Mouse (Mus musculus): Measurements from ENCODE around the gene Slc16a12.
A peak's percentile ranks its signal among the peaks of the same experiment; 100 is the strongest.

Gene Slc16a12

DNA sequence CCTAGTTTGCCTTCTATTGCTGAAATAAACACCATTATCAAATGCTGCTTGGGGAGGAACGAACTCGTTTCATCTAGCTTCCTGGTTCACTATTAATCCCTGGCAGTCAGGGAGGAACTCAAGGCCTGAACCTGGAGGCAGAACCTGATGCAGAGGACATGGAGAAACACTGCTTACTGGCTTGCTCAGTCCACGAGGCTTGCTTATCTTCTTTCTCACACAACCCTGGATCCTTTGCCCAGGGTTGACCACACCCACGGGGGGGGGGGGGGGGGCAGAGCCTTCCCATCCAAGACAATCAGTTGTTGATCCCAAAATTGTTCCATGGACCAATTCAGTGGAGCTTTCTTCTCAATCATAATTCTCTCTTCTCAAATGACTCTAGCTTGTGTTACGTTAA lies 84.3 kb downstream of the Slc16a12 start:
- no peak for DNase-seq

DNA sequence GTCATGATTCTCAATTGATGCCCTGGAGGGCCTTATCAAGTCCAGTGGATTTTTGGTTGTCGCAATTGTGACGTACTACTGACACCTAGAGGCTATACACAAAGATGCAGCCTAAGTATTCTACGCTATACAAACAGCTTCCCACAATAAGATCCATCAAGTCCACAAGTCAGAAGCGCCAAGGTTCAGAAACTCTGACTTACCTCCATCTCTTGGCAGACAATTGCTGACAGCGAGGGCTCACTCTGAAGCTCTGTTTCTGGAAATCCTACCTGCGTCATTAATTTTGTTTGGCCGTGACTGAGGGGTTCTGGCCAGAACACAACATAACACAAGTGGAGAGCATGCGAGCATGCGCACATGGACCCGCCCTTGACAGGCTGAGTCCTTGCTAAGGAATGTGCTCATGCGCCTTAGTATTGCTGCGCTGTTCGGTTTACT lies 85.0 kb downstream of the Slc16a12 start:
- DNase-seq, result peak; percentile 60 to 73

DNA sequence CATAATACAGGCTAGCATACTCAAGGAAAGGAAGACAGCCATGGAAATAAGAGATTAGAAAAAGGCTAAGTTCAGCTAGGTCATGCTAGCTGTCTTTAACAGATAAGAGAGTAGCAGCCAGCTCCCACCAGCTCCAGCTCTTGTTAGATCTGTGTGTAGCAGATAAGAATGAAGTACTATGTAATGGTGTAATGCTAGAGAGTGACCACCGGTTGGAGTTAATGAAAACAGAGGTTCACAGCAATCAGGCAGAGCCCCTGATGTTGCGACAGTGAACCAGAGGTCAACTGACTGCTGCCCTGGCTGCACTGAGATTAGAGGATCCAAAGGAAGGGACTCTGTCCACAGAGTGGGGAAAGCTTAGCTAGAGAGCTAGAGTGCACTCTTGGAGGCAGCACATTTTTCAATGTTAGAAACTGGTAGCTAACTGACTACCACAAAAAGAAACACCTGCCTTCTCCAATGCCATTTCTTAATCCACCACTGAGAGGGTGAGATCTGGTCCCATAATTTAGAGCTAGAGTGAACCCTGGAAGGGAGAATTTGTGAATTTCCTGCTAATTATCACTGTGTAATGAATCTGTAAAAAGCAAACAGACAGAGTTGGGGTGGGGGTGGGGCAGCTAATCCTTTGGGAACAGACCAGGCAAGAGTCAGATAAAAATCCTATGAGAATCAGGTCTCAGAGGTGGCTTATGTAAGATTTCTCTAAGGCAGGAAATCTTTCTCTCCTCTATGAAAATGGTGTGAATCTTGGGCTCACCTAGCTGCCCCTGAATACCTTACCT lies 90.4 kb downstream of the Slc16a12 start:
- no peak for DNase-seq

DNA sequence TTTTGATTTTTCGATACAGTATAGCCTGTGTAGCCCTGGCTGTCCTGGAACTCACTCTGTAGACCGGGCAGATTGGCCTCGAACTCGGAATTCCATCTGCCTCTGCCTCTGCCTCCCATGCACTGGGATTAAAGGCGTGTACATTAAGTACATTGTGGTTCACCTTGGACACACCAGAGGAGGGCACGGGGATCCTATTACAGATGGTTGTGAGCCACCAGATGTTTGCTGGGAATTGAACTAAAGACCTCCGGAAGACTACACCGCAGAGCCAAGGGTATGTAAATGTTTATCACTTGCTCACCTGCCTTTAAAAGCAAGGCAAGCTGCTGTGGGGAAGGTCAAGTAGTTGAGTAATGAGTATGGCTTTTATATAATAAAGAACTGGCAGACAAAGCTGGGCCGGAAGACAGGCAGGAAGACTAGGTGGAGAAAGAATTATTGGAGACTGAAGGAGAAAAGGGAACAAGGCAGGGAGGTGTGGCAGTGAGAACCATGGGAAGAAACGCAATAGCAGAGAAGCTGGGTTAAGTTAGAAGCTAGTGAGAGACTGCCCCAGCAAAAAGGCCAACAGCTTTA lies 91.8 kb downstream of the Slc16a12 start:
- DNase-seq, result no peak

DNA sequence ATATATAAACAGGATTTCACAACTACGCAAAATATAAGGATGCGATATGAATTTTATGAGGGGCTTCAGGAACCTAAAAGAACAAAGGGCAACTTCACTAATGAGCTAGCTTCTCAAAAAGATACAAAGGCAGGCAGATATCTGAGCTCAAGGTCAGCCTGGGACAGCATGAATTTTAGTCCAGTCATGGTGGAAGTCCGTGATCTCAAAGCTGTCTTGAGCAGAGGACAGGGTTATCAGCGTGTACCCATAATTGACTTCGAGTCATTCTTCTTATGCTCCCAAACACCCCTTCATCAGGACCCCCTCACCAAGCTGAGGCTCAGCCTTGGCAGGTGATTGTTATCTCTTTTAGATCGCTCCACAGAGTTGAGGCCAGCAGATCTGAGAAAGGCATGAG lies 96.1 kb downstream of the Slc16a12 start:
- no peak for DNase-seq

DNA sequence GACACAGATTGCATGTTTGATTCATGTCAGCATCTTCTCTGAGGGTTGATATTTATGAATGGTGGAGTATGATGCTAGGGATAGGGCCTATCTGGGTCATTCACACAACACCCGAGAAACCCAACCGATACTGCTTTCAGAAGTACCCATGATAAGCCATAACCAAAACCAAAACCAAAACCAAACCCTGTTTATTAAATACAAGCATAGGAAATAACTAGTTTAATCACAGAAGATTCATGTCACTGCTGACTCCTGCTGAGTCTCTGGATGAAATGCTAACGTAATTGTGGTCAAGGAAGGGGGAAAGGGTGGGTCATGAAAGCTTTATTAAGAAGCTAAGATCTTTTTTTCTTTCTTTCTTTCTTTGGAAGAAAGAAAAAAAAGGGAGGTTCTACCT lies 96.8 kb downstream of the Slc16a12 start:
- no peak for DNase-seq

DNA sequence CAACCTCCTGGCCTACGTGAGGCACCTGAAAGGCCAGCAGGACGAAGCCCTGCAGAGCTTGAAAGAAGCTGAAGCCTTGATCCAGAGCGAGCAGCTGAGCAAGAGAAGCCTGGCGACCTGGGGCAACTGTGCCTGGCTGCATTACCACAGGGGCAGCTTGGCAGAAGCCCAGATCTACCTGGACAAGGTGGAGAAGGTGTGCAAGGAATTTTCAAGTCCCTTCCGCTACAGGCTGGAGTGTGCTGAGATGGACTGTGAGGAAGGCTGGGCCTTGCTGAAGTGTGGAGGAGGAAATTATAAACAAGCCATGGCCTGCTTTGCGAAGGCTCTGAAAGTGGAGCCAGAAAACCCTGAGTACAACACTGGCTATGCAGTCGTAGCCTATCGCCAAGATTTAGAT lies 99.5 kb downstream of the Slc16a12 start:
- peak; percentile 53 to 74 for DNase-seq

DNA sequence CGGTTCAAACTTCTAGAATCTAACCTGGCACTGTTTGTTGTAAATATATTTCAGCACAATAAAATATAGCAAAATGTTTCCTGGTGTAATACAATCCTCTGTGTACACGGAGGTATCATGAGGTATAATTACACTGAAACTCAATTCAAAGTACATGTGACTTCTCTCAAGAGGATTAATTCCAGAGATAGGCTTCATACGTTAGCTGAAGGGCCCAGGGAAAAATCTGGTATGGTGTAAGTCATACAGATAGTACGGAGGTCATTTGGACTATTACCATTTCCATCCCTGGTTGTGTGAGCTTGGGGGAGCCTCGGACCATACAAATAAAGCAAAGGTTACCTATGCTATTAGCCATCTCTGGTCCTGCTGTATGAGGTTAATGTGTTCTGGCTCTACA lies 104.5 kb downstream of the Slc16a12 start:
- DNase-seq, result no peak

DNA sequence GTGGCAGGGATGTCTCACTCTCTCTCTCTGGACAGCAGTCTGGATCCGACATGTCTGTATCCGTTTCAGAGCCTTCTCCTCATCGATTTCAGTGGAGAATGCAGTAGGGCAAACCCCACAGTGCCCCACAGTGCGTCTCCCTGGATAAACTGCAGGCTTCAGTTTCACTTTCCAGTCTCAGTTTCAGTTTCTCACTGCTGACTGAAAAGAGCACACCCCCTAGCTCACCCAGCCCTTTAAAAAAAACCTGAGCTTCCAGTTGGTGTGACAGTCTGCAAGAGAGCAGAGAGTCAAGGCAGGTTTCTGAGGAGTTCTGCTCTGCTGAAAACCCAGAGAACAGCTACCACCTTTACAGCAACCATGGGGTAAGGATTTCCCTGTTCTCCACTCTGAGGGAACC lies 106.5 kb downstream of the Slc16a12 start, which contains the start of the genes Ifit1bl2 and Ifit1:
Ifit1bl2 (minus strand) TSS at position 121 of the 400 bp plus-strand sequence.
Ifit1 (plus strand) TSS at position 249 of the 400 bp plus-strand sequence.
- peak in 1 of 2 experiments; percentile 16 for DNase-seq

DNA sequence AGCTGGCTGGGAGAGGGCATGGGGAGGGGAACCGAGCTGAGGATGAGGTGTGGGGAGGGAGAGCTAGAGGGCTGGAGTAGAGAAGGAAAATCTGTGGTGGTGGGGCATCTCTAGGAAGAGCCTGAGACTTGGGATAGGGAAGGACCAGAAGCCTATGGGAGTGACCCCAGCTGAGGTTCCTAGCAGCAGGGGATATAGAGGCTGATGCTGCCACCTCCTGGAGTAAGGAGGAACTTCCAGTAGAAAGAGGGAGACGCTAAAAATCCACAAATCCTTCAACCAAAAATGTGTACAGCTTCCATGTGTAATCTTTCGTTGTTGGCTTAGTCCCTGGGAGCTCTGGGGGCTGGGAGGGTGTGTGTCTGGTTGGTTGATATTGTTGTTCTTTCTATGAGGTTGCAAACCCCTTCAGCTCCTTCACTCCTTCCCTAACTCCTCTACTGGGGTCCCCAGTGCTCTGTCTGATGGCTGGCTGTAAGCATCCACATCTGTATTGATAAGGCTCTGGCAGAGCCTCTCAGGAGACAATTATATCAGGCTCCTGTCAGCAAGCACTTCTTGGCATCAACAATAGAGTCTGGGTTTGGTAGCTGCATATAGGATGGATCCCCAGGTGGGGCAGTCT lies 110.0 kb downstream of the Slc16a12 start:
- DNase-seq, result peak; percentile 28 to 73

DNA sequence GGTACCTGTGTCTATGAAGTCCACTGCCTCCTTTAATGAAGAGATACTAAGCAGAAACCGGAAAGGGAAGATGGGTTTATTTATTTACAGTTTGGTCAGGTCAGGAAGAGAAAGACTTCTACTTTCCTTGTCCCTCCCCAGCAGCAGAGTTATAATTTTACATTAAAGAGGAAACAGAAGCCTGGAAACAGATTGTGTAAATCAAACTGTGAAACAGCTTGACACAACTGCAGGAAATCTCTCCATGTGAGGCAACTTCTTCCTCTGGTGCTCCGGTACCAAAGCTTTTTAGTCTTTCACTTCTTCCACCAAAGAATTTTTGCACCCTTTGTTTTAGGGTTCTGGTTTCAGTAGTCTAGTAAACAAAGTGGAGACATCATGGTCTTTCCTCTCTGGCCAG lies 113.6 kb downstream of the Slc16a12 start:
- no peak for DNase-seq

DNA sequence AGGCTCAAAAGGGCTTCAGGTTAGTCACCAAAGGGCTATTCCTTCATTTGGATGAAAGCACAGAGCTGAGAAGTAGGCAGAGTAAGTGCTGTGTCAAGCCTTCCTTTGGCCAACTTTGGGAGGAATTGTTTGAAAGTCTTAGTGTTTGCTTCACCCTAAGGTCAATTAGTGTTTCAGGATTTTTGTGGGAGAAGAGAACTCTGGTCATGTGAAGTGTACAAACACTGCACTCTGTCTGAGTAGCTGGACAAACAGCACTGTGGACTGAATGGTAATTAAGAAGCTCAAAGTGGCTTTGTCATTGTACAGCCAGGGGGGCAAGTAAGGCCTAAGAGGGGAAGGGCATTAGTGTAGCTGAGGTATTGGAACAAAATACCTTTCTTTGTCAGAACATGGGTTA lies 115.6 kb downstream of the Slc16a12 start:
- DNase-seq, result peak; percentile 22

DNA sequence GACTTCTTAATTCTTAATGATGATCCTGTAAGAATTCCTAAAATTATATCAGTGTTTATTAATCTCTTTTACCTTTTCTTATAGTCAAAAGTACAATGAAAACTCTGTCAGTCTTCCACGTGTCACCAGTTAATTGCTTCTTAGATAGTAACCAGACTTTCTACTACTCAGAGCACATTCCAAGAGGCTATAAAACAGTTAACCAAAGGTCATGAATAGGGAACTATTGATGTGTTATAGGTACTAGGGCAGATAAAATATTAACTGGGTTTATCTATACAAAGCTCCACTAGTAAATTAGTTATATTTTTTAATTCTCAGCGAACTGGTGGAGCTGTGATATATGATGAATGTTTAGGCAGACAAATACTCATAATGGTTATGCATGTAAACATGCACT lies 119.6 kb downstream of the Slc16a12 start:
- no peak for DNase-seq

DNA sequence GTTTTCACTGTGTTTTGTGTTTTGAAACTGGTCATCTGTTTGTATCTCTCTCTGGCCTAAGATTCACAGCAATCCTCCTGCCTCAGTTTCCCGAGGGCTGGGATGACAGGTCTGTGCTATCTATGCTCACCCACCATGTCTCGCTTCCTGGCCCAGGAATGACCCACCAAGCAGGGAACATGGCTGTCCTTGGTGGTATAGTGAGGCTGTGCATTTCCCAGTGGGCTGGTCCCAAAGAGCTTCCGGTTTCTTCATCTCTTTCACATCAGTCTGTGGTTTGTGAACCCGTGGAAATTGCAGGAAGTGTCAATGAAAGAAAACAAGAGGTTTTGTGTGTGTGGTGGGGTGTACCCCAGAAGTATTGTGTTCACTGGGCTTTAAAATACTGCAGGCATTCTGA lies 122.4 kb downstream of the Slc16a12 start:
- no peak for DNase-seq

DNA sequence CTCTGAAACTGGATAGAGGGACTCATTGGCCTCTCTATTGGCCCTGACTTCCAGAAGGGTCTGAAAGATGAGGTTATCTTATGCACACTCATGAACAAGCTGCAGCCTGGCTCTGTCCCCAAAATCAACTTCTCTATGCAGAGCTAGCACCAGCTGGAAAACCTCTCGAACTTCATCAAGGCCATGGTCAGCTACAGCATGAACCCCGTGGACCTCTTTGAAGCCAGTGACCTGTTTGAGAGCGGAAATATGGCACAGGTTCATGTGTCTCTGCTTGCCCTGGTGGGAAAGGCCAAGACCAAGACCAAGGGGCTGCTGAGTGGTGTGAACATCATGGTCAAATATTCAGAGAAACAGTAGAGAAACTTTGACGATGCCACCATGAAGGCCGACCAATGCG lies 123.3 kb downstream of the Slc16a12 start:
- no peak for DNase-seq

DNA sequence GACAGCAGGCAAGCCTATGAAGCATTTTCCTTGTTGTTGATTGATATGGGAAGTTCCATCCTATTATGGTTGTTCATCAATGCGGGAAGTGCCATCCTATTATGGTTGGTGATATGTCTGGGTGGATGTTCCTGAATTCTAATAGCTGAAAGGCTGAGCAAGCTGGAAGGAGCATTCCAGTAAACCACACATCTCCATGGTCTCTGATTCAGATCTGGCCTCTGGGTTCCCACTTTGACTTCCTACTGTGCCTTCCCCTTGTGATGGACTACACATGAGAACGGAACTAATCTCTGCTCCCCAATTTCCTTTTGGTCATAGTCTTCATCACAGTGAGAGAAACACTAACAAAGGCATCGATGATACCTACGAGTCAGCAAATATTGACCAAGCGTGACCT lies 126.2 kb downstream of the Slc16a12 start:
- no peak for DNase-seq

All from lung, postnatal 4 days (tissue).